Comparison of ENCODE assay signal across 9 mouse cellular contexts in the genomic region with DNA sequence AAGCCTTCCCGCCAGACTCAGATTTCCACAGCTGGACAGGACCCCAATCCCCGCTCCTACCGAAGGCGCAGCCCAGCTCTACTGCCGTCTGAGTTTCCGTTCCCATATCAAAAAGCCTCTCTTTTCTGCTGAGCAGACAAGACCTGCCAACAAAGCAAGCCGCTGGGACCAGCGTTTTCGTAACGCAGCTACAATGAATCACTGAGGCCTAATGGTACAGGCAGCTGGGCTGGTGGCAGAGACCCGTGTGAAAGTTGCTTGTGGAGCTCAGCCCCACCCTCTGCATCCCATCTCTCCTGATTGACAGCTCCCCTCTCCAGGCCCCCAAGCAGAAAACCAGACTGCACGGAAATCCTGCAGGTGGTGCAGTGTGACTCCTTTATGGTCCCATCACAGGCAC. TPM values are rescaled to one million over a fixed set of nuclear protein-coding genes. Genes with fewer than 3 reads are reported as not detected.
DNase-seq lines count a peak whose midpoint lies in the region; ATAC-seq lines count a peak whose summit lies in the region.
"Had no signal": no experiment of that assay in that cellular context is flagged by ENCODE, and none has a peak within 500 bp of the region (broad histone marks: within the 10 kb centered on the region; RNA-seq: fewer than 3 reads in every experiment).

No protein-coding gene starts in this region.

- no peaks in the 10 kb centered on the region for H3K36me3 ChIP-seq in hindbrain, embryonic 14.5 days (replicated peaks; ENCODE audit: control insufficient read depth, insufficient read depth)

- H3K4me2 ChIP-seq in hindbrain, embryonic 14.5 days (replicated peaks) = no peak overlapping the region

- H3K4me3 ChIP-seq in hindbrain, embryonic 14.5 days (replicated peaks; ENCODE audit: low read length) = no peak overlapping the region

- ATAC-seq in hindbrain, embryonic 14.5 days (ENCODE audit: low FRiP score) = no peak

- H3K27ac ChIP-seq in hindbrain, embryonic 14.5 days = no peak overlapping the region

- peaks cover 10% of the 10 kb centered on the region; the same call in 1 of the 2 replicates for H3K4me1 ChIP-seq in hindbrain, embryonic 14.5 days (replicated peaks; ENCODE audit: control insufficient read depth, insufficient read depth, low read length)

- DNase-seq in layer of hippocampus, adult 11-12 months (ENCODE audit: low spot score) = peak; percentile 45
- DNase-seq in layer of hippocampus, postnatal 25 days (ENCODE audit: extremely low spot score in 1 of 2, low spot score in 1 of 2) = no peak
- peak; percentile 92 for DNase-seq in fibroblast of lung, adult 2 months (ENCODE audit: low read depth)
- peak; percentile 44 for DNase-seq in hindbrain, embryonic 14.5 days (ENCODE audit: low spot score)
- DNase-seq in retina, embryonic 14.5 days (ENCODE audit: low spot score) = peak; percentile 55
- DNase-seq in thymus, postnatal 14 days = no peak
- no peak for DNase-seq in layer of hippocampus, postnatal 14 days (ENCODE audit: low spot score in 2 of 2)
- no peak for DNase-seq in cerebellum, adult 11-12 months
- DNase-seq: cerebellum, postnatal 36 days had no signal

- 34% methylated on average over 12 of the region's 12 CpGs for WGBS in hindbrain, embryonic 14.5 days

- no peaks in the 10 kb centered on the region for H3K27me3 ChIP-seq in hindbrain, embryonic 14.5 days (ENCODE audit: control insufficient read depth, insufficient read depth, low read length)

- no peaks in the 10 kb centered on the region for H3K9me3 ChIP-seq in hindbrain, embryonic 14.5 days (ENCODE audit: control insufficient read depth, low read length)

- H3K9ac ChIP-seq in hindbrain, embryonic 14.5 days = no peak overlapping the region

RNA-seq across cellular contexts. Expression of gene Spsb1, which starts 34.0 kb away (rescaled TPM):
- total RNA-seq in layer of hippocampus, postnatal 25 days (2021) = 10 to 100 TPM; 23.8 to 25.5 TPM
- polyA plus RNA-seq in hindbrain, embryonic 14.5 days (2014; fragmentation: Nextera tagmentation; extraction: Ambion mirVana) = 7.0 and 7.2 TPM in 2 replicates
- 10 to 100 TPM; 25.3 to 29.1 TPM for total RNA-seq in layer of hippocampus, postnatal 14 days (2021)

Comparison
In these comparisons a context has a peak if more than half of its experiments do, and no peak if none do; other contexts are left out.
1. DNase-seq: peak in layer of hippocampus, adult 11-12 months (single experiment), fibroblast of lung, adult 2 months (single experiment), hindbrain, embryonic 14.5 days (single experiment) and retina, embryonic 14.5 days (single experiment); none in layer of hippocampus, postnatal 25 days (0 of 2), thymus, postnatal 14 days (single experiment), layer of hippocampus, postnatal 14 days (0 of 2) and cerebellum, adult 11-12 months (single experiment).